Mouse (Mus musculus): ENCODE results near the gene Sema6d.

DNA sequence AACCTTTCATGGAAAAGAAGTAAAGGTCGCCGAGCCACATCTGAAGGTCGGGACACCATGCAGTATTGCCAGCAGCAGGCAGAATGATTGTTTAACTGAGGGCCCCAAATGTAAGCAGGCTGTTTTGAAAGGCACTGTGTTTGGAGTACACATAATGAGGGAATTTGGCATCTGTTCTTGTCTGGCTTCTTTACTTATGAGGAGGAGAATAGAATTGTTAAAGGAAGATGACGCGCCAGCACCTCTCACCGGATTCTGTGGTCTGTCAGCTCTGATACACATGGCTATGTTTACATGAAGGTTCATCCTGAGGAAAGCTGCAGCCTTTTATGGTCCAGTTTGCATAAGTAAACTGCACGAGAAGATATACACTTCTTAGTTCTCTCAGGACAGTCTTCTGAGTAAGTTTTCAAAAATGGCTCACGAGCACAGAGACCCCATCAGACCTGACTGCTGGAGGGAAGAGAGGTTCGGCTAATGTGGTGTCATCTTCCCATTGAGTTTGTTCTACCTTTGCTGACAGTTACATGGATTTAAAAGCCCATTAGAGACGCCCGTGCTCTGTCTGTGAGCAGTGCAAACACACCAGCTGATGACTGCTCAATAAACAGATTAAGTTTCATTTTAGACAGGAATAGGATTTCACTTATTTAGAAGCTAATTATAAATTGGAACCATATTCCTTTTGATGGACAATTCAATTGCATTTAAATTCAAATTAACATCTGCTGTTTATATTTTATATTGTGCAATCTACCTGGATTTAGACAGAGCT lies 28.9 kb downstream of the Sema6d start:
- TF ChIP-seq GATA1 (IDR thresholded peaks at IDR 0.05; ENCODE audit: low read length) = no peak
- no peak for TF ChIP-seq TAL1 (IDR thresholded peaks at IDR 0.05; ENCODE audit: low read length)

All from erythroblast, embryonic 14.5 days (primary cell).